Mouse (Mus musculus) lung, adult 2 months (tissue): ENCODE measurements around the gene Hoxd8. TPM values are rescaled to one million over a fixed set of nuclear protein-coding genes. Genes with fewer than 3 reads are reported as not detected.

ENCODE experiments used
- DNase-seq: peaks from one replicate; pipeline ENCODE4 v3.0.0; 2022
- H3K4me1 ChIP-seq: fragments of 200-500 bp; 2 replicates; pipeline ENCODE4 v1.6.1; 2011; ENCODE audit warnings: low read length; ENCODE audit not compliant: control insufficient read depth, insufficient read depth
- H3K4me3 ChIP-seq: fragments of 200-500 bp; replicated peaks from 2 replicates; pipeline ENCODE3; 2011; ENCODE audit warnings: low read depth, mild to moderate bottlenecking, control low read depth, low read length; ENCODE audit errors: extremely low read depth
- CTCF ChIP-seq: fragments of 200-500 bp; IDR thresholded peaks from 2 replicates; pipeline ENCODE4 v1.5.1; 2011; ENCODE audit warnings: mild to moderate bottlenecking, low read length, control low read depth; ENCODE audit not compliant: insufficient read depth
- POLR2A ChIP-seq: fragments of 200-500 bp; IDR thresholded peaks from 2 replicates; pipeline ENCODE4 v1.6.1; 2011; ENCODE audit warnings: low read depth, mild to moderate bottlenecking, control low read depth, low read length, borderline replicate concordance; ENCODE audit errors: extremely low read depth
- WGBS: fragments of 180-500 bp; shearing (Covaris S2); methylation state at CpG from one replicate; pipeline ENCODE4 v1.1.7; 2018; 5-methylcytosine and 5-hydroxymethylcytosine counted together
- polyA plus RNA-seq: library from polyadenylated mRNA; depleted of rRNA; stranded (reverse); fragments of >200 nt; gene quantifications from 2 replicates; pipeline ENCODE4 v1.2.3, GENCODE M21; 2012; rRNA removed

Hoxd8 gene
- polyA plus RNA-seq: 0.49 and 0.67 TPM in 2 replicates

GRCm38 (mm10) chr2:74704393-74704998 is at the start of gene Hoxd8:
Gene Hoxd8, plus strand, starts transcription at chr2:74704615.
- H3K4me1 ChIP-seq: no peaks in the 10 kb centered on the region
- WGBS: 4% methylated on average over 47 of the region's 52 CpGs
- no peak for DNase-seq
- TF ChIP-seq CTCF (no peak), POLR2A (no peak)
- no peak within 1 kb of the TSS for H3K4me3 ChIP-seq

- 8% methylated on average over 20 of the region's 20 CpGs for WGBS
- H3K4me3 ChIP-seq: no peak overlapping the region
These were observed 49.5 kb upstream of the Hoxd8 start for GRCm38 (mm10) chr2:74654743-74655419.

GRCm38 (mm10) chr2:74655420-74655781 is 49.0 kb upstream of the Hoxd8 start:
- WGBS: 2% methylated on average over 44 of the region's 47 CpGs
- DNase-seq: no peak

More at GRCm38 (mm10) chr2:74654743-74655419, 49.5 kb upstream of the Hoxd8 start:
- no peaks in the 10 kb centered on the region; the same call in 1 of the 2 replicates for H3K4me1 ChIP-seq
- no peak for DNase-seq
- no peak for TF ChIP-seq CTCF
- TF ChIP-seq POLR2A: no peak

GRCm38 (mm10) chr2:74655821-74656631 is 48.4 kb upstream of the Hoxd8 start:
- TF ChIP-seq POLR2A: no peak
- no peak for TF ChIP-seq CTCF
- no peak for DNase-seq
- H3K4me1 ChIP-seq: no peaks in the 10 kb centered on the region; the same call in 1 of the 2 replicates
- WGBS: 2% methylated on average over 67 of the region's 69 CpGs
- H3K4me3 ChIP-seq: no peak overlapping the region

More at GRCm38 (mm10) chr2:74655420-74655781, 49.0 kb upstream of the Hoxd8 start:
- no peak overlapping the region for H3K4me3 ChIP-seq
- no peaks in the 10 kb centered on the region; the same call in 1 of the 2 replicates for H3K4me1 ChIP-seq
- TF ChIP-seq POLR2A (no peak), CTCF (no peak)

- TF ChIP-seq CTCF (no peak), POLR2A (no peak)
- H3K4me1 ChIP-seq: no peaks in the 10 kb centered on the region; the same call in 1 of the 2 replicates
- DNase-seq: no peak
- WGBS: 12% methylated on average over 4 of the region's 4 CpGs
- no peak overlapping the region for H3K4me3 ChIP-seq
These were observed 47.8 kb upstream of the Hoxd8 start for GRCm38 (mm10) chr2:74656632-74657021.

GRCm38 (mm10) chr2:74657251-74658023 is 47.0 kb upstream of the Hoxd8 start:
- Histone ChIP-seq H3K4me3 (no peak overlapping the region), H3K4me1 (no peaks in the 10 kb centered on the region; the same call in 1 of the 2 replicates)
- DNase-seq: no peak
- TF ChIP-seq CTCF (no peak), POLR2A (no peak)
- 4% methylated on average over 62 of the region's 62 CpGs for WGBS

GRCm38 (mm10) chr2:74658024-74658666 is 46.3 kb upstream of the Hoxd8 start:
- Histone ChIP-seq H3K4me1 (no peaks in the 10 kb centered on the region; the same call in 1 of the 2 replicates), H3K4me3 (no peak overlapping the region)
- 5% methylated on average over 15 of the region's 15 CpGs for WGBS
- TF ChIP-seq POLR2A (no peak), CTCF (no peak)
- no peak for DNase-seq

- Histone ChIP-seq H3K4me1 (no peaks in the 10 kb centered on the region; the same call in 1 of the 2 replicates), H3K4me3 (no peak overlapping the region)
- WGBS: 6% methylated on average over 47 of the region's 47 CpGs
- no peak for TF ChIP-seq CTCF
- no peak for DNase-seq
These were observed 45.6 kb upstream of the Hoxd8 start for GRCm38 (mm10) chr2:74658667-74659371.
